Mouse (Mus musculus): ENCODE data around the gene Iqcn. TPM values are rescaled to one million over a fixed set of nuclear protein-coding genes. Genes with fewer than 3 reads are reported as not detected.
A peak's percentile ranks its signal among the peaks of the same experiment; 100 is the strongest.

Gene Iqcn
- polyA plus RNA-seq, 1 experiment = not detected

DNA sequence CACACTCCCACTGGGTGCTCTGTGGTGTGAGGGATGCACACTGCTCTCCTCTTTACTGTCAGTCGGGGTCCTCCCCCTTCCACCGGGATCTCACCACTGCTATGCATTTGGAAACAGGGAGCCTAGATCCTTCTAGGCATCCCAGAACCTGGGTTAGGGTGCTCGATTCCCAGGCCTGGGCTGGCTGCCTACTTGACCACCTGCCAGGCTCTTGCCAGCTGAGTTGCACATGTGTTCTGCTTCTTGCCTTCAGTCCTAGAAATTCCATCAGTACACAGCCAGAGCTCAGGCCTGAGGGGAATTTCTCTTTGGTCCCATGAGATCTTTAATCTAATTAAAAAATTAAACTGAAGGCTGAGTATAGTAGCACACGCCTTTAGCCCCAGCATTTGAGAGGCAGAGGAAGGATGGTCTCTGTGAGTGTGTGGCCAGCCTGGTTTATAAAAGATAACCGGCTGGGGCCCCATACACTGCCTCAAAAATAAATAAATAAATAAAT, 13.3 kb upstream of the Iqcn start:
- H3K27ac ChIP-seq (ENCODE audit: insufficient read depth, low read depth, low read length) = no peak overlapping the region

DNA sequence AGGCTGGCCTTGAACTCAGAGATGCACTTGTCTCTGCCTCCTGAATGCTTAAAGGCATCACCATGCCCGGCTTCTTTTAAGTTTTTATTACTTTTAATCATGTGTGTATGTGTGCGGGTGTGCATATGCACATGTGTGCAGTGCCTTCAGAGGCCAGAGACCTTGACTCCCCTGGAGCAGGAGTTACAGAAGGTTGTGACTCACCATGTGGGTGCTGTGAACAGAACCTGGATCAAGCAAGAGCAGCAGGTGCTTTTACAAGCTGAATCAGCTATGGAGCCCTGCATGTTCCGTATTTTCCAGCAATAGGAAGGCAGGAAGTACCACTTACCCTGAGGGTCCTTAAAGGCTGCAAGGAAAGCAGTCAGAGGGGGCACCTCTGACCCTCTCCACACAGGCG, 12.0 kb upstream of the Iqcn start:
- Histone ChIP-seq H3K4me1 (ENCODE audit: control insufficient read depth, insufficient read depth, low read length) (peaks cover 21% of the 10 kb centered on the region), H3K27ac (ENCODE audit: insufficient read depth, low read depth, low read length) (no peak overlapping the region), H3K4me3 (ENCODE audit: insufficient read depth, low read length) (no peak overlapping the region)
- TF ChIP-seq CTCF (IDR thresholded peaks at IDR 0.05; ENCODE audit: low read depth, low read length) (no peak), POLR2A (IDR thresholded peaks at IDR 0.05; ENCODE audit: borderline replicate concordance, low read depth, low read length) (no peak)

More for the DNA sequence above, 13.3 kb upstream of the Iqcn start:
- TF ChIP-seq POLR2A (IDR thresholded peaks at IDR 0.05; ENCODE audit: borderline replicate concordance, low read depth, low read length) (no peak), CTCF (IDR thresholded peaks at IDR 0.05; ENCODE audit: low read depth, low read length) (no peak)
- H3K4me1 ChIP-seq (ENCODE audit: control insufficient read depth, insufficient read depth, low read length) = peaks cover 10% of the 10 kb centered on the region
- no peak overlapping the region for H3K4me3 ChIP-seq (ENCODE audit: insufficient read depth, low read length)

DNA sequence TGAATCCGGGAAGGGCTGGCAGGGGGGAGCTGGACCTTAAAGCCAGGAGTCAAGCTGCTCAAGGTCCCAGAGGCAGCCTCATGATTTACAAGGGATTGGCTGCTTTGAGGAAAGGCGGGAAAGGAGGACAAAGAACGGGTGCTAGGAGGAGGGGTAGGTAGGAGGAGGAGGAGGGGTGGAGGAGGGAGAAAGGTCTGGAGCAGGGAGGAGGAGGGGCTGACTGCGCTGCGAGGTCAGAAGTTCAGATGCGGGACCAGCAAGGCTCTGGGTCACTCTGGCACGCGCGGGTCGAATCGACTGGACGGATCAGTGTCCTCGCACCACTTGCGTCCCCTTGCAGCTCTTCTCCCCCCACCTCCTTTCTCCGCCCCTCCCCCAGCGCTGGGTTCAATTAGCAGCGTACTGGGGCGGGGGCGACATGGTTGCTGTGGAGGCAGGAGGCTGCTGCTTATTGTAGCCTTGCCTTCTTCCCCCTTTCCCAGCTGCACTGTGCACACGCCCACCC, 11.5 kb upstream of the Iqcn start:
- peaks cover 22% of the 10 kb centered on the region for H3K4me1 ChIP-seq (ENCODE audit: control insufficient read depth, insufficient read depth, low read length)
- no peak for TF ChIP-seq CTCF (IDR thresholded peaks at IDR 0.05; ENCODE audit: low read depth, low read length)
- TF ChIP-seq POLR2A (IDR thresholded peaks at IDR 0.05; ENCODE audit: borderline replicate concordance, low read depth, low read length) = no peak
- no peak overlapping the region for H3K27ac ChIP-seq (ENCODE audit: insufficient read depth, low read depth, low read length)
- H3K4me3 ChIP-seq (ENCODE audit: insufficient read depth, low read length) = no peak overlapping the region

DNA sequence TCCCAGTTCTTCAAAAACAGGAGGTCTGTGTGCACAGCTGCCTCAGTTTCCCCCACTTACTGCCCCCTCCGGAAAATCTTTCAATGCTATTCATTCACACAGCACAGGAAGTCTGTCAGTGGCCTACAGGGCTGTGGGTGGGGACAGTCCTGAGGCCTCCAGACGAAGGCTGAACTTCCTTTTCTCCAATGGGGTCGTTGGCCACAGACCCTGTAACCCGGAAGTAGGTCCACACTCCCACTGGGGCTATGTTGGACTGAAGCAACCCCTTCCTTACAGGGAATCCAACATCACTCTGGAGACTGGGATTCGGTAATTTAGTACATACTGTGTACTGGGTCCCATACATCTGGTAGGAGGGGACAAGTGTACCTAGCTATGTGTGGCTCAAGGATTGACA, 9.6 kb upstream of the Iqcn start:
- Histone ChIP-seq H3K27ac (ENCODE audit: insufficient read depth, low read depth, low read length) (no peak overlapping the region), H3K4me1 (ENCODE audit: control insufficient read depth, insufficient read depth, low read length) (peaks cover 35% of the 10 kb centered on the region), H3K4me3 (ENCODE audit: insufficient read depth, low read length) (no peak overlapping the region)
- TF ChIP-seq POLR2A (IDR thresholded peaks at IDR 0.05; ENCODE audit: borderline replicate concordance, low read depth, low read length) = no peak
- no peak for TF ChIP-seq CTCF (IDR thresholded peaks at IDR 0.05; ENCODE audit: low read depth, low read length)

DNA sequence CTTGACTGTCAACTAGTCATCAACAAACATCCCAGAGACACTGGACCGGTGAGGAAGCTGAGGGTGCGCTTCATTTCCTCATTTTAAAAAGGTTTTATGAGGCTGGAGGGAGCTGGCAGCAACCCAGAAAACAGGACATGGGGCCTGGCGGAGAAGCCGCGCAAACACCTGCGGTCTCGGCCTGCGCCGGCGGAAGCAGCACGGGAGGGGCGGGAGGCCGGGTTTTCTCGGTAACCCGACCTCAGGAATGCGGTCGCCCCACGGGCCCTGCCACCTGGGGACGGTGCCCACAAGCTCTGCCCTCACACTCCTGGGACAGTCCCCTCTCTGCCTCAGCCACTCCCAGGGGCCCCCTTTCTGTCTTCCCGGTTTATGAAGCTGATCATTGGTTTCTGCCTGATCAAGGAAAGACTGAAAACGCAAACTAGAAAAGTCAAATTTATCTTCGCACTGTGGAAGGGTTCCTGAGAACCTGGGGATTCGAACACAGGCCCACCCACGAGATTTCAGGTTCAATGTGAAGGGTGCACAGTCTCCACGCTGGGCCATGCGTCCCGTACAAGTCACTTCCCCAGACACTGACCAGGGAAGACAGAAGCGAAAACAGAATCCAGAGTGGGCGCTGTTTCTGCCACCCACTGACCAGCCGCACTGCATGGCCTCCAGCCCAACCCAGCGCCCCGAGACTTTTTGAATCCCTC, 7.8 kb upstream of the Iqcn start:
- H3K4me3 ChIP-seq (ENCODE audit: insufficient read depth, low read length) = no peak overlapping the region
- H3K4me1 ChIP-seq (ENCODE audit: control insufficient read depth, insufficient read depth, low read length) = peaks cover 35% of the 10 kb centered on the region
- TF ChIP-seq CTCF (IDR thresholded peaks at IDR 0.05; ENCODE audit: low read depth, low read length) = no peak
- TF ChIP-seq POLR2A (IDR thresholded peaks at IDR 0.05; ENCODE audit: borderline replicate concordance, low read depth, low read length) = no peak
- no peak overlapping the region; the same call in 1 of the 2 replicates for H3K27ac ChIP-seq (ENCODE audit: insufficient read depth, low read depth, low read length)

DNA sequence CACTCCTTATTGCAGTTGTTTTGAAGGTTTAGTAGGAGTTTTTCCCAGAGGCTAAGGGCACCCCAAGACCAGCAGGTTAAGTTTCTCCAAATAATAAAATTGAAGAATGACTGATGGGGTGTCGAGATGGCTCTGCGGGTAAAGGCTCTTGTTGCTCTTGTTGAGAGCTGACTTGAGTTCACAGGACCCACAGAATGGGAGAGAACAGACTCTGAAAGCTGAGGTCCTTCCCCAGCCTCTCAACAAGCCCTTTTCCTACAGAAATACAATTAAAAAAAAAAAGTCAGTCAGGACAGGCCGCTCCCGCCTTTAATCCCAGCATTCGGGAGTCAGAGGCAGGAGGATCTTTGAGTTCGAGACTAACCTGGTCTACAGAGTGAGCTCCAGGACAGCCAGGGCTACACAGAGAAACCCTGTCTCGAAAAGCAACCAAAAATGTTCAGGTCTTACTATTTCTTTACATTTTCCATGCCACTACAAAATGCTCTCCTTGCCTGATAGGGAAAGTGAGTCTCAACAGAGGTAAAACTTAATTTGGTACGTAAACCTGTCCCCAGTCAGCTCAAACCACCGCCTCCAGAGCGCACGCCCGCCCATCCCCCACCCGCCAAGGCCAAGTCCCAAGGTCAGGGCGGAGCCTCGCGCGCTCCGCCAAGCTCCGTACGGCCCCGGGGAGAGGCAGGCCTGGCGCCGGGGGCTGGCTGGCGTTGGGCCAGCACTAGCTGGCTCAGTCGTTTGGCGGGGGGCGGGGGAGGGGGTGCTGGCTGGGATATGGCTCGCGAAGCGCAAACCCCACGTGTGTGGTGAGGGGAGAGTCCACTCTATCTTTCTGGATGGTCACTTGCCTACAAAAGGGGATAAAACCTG, 7.0 kb upstream of the Iqcn start:
- Histone ChIP-seq H3K4me3 (ENCODE audit: insufficient read depth, low read length) (no peak overlapping the region), H3K4me1 (ENCODE audit: control insufficient read depth, insufficient read depth, low read length) (peaks cover 40% of the 10 kb centered on the region), H3K27ac (ENCODE audit: insufficient read depth, low read depth, low read length) (peak overlapping the region; percentile 32; the same call in 1 of the 2 replicates)
- TF ChIP-seq POLR2A (IDR thresholded peaks at IDR 0.05; ENCODE audit: borderline replicate concordance, low read depth, low read length) = no peak
- TF ChIP-seq CTCF (IDR thresholded peaks at IDR 0.05; ENCODE audit: low read depth, low read length) = no peak

DNA sequence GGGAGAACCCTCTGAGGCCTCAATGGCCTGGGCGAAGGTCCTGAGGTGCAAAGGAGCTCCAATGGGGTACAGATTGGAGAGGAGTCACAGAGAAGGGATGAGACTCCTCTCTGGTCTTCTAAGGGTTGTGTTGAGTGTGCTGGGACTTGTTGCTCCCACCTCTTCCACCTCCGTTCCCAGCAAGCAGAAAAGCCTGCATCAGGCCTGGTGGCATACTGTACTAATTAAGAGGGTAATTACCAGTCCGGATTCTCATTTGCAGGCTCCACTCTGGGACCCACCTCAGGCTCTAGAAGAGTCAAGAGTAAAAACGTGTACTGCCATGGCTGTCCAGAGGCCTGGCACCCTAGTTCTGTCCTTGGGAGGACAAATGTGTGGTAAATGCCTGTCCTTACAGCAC, 6.3 kb upstream of the Iqcn start:
- Histone ChIP-seq H3K27ac (ENCODE audit: insufficient read depth, low read depth, low read length) (no peak overlapping the region), H3K4me1 (ENCODE audit: control insufficient read depth, insufficient read depth, low read length) (peaks cover 42% of the 10 kb centered on the region), H3K4me3 (ENCODE audit: insufficient read depth, low read length) (no peak overlapping the region)

DNA sequence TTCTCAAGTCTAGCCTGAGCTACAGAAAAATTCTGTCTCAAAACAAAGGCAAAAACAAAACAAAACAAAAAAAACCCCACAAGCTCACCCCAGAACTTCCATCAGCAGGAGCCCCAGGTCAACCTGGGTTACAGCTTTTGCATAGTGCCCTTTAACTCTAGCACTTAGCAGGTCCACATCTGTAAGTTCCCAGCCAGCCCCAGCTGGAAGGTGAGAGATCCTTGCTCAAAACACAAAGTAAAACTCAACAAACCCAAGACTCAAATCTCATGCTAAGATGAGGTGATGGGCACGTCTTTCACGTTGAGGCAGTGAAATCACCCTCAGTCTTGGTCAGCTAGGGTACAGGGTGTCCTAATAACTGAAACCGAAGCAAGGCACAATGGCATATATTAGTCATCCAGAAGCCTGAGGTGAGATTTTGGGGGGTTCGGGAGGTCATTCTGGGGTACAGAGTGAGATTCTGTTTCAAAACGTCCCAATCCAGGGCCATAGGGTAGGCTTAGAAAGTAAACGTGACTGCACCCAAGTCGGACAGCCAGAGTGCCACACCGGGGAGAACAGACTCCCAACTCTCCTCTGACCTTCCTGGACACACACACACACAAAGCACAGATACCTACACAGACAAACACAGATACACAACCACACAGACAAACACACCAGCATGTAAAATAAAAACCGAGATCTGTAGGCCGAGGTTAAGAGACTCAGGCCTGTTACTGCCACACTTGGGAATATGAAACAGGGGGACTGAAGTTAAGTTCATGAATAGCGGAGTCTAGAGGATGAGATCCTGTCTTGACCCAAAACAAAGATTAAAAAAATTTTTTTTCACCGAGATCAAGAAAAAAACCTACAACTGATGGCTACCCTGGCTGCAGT, 5.6 kb upstream of the Iqcn start:
- 0 out of 2 replicates have a peak overlapping the region, but pooled peaks have one; percentile 2 for H3K27ac ChIP-seq (ENCODE audit: insufficient read depth, low read depth, low read length)
- peak overlapping the region; percentile 77 for H3K4me3 ChIP-seq (ENCODE audit: insufficient read depth, low read length)
- TF ChIP-seq CTCF (IDR thresholded peaks at IDR 0.05; ENCODE audit: low read depth, low read length) = no peak
- TF ChIP-seq POLR2A (IDR thresholded peaks at IDR 0.05; ENCODE audit: borderline replicate concordance, low read depth, low read length) = no peak
- H3K4me1 ChIP-seq (ENCODE audit: control insufficient read depth, insufficient read depth, low read length) = peaks cover 42% of the 10 kb centered on the region

More for the DNA sequence above, 6.3 kb upstream of the Iqcn start:
- TF ChIP-seq POLR2A (IDR thresholded peaks at IDR 0.05; ENCODE audit: borderline replicate concordance, low read depth, low read length) (no peak), CTCF (IDR thresholded peaks at IDR 0.05; ENCODE audit: low read depth, low read length) (no peak)
